24 mouse cellular contexts compared by ENCODE assay signal in the genomic region with DNA sequence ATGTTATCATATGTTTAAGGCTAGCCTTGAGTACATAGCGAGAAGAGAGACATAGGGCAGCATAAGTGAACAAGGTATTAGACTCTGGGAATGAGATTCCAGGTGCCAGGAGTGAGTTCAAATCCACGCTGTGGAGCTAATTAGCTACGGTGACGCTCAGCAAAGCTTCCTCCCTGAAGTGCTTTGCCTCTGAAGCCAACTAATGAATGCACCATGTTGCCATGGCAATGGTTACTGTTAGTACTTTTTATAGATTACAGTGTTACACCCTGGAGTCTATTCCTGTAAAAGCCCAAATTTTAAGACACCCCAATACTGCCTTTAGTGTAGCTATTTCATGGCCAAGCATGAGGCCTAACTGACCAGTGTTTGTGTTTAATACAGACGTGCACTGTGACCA. TPM values are rescaled to one million over a fixed set of nuclear protein-coding genes. Genes with fewer than 3 reads are reported as not detected.
DNase-seq lines count a peak whose midpoint lies in the region; ATAC-seq lines count a peak whose summit lies in the region.
"Had no signal": no experiment of that assay in that cellular context is flagged by ENCODE, and none has a peak within 500 bp of the region (broad histone marks: within the 10 kb centered on the region; RNA-seq: fewer than 3 reads in every experiment).

No protein-coding gene starts in this region.

- intact Hi-C loops in left cerebral cortex, postnatal 4 days (cut with DNase I), result no loop called here

- H3K9me3 ChIP-seq in neural tube, embryonic 15.5 days (replicated peaks), result no peaks in the 10 kb centered on the region
- H3K9me3 ChIP-seq: embryonic facial prominence, embryonic 12.5 days; heart, embryonic 13.5 days; kidney, embryonic 15.5 days; limb, embryonic 15.5 days had no signal

- peak; percentile 41; the same call in 1 of the 2 replicates for ATAC-seq in neural tube, embryonic 15.5 days (ENCODE audit: low FRiP score)

- WGBS in neural tube, embryonic 15.5 days, result 52% methylated on average over 5 of the region's 5 CpGs

- H3K9ac ChIP-seq in neural tube, embryonic 15.5 days (replicated peaks), result no peak overlapping the region
- H3K9ac ChIP-seq: embryonic facial prominence, embryonic 12.5 days; heart, embryonic 13.5 days; kidney, embryonic 15.5 days; limb, embryonic 15.5 days; liver, embryonic 14.5 days; lung, embryonic 14.5 days had no signal

- peak; percentile 29 to 44 for DNase-seq in frontal cortex, adult 2 months (ENCODE audit: extremely low spot score in 1 of 2, low spot score in 1 of 2)
- DNase-seq in frontal cortex, postnatal 14 days (ENCODE audit: low spot score in 2 of 2), result no peak
- peak; percentile 16 to 25 for DNase-seq in left cerebral cortex, adult 9 months (ENCODE audit: low spot score in 2 of 2)
- DNase-seq in left cerebral cortex, postnatal 4 days, result no peak
- no peak for DNase-seq in neural tube, embryonic 10.5 days (ENCODE audit: extremely low spot score, low spot score)
- DNase-seq in telencephalon, adult 2 months (ENCODE audit: low read depth, low spot score), result peak; percentile 62
- no peak for DNase-seq in thymus, adult 18-20 months
- DNase-seq: adrenal gland, adult 2 months; cerebellum, adult 2 months; cerebellum, postnatal 25 days; gastrocnemius, postnatal 25 days; heart, adult 2 months; kidney, adult 11 months; kidney, postnatal 36 days; lung, embryonic 14.5 days; right cerebral cortex, postnatal 14 days; spleen, adult 18-20 months; thymus, postnatal 25 days had no signal

- peaks cover 17% of the 10 kb centered on the region for H3K4me1 ChIP-seq in neural tube, embryonic 15.5 days
- H3K4me1 ChIP-seq: embryonic facial prominence, embryonic 12.5 days; heart, embryonic 13.5 days; kidney, embryonic 15.5 days; limb, embryonic 15.5 days had no signal

- no peak overlapping the region for H3K4me2 ChIP-seq in neural tube, embryonic 15.5 days
- H3K4me2 ChIP-seq: embryonic facial prominence, embryonic 12.5 days; heart, embryonic 13.5 days; kidney, embryonic 15.5 days; limb, embryonic 15.5 days; lung, embryonic 14.5 days had no signal

- H3K4me3 ChIP-seq in neural tube, embryonic 15.5 days (replicated peaks), result no peak overlapping the region
- H3K4me3 ChIP-seq: embryonic facial prominence, embryonic 12.5 days; heart, adult 2 months; heart, embryonic 13.5 days; kidney, embryonic 15.5 days; limb, embryonic 15.5 days had no signal

- H3K27me3 ChIP-seq in neural tube, embryonic 15.5 days (replicated peaks), result no peaks in the 10 kb centered on the region
- H3K27me3 ChIP-seq: embryonic facial prominence, embryonic 12.5 days; heart, embryonic 13.5 days; kidney, embryonic 15.5 days; limb, embryonic 15.5 days had no signal

- H3K36me3 ChIP-seq in neural tube, embryonic 15.5 days, result no peaks in the 10 kb centered on the region
- H3K36me3 ChIP-seq: embryonic facial prominence, embryonic 12.5 days; heart, embryonic 13.5 days; kidney, embryonic 15.5 days; limb, embryonic 15.5 days had no signal

- H3K27ac ChIP-seq in neural tube, embryonic 15.5 days (replicated peaks), result no peak overlapping the region
- H3K27ac ChIP-seq: embryonic facial prominence, embryonic 12.5 days; heart, adult 2 months; heart, embryonic 13.5 days; kidney, embryonic 15.5 days; limb, embryonic 15.5 days; liver, embryonic 14.5 days had no signal

RNA-seq across cellular contexts. Expression of a gene that starts 37.7 kb away (rescaled TPM):
- 17.5 and 18.8 TPM in 2 replicates for polyA plus RNA-seq in frontal cortex, adult 2 months (2012; rRNA removed)
- 10 to 100 TPM; 41.3 to 42.1 TPM for total RNA-seq in left cerebral cortex, postnatal 4 days (2021)
- polyA plus RNA-seq in neural tube, embryonic 15.5 days (2015; fragmentation: Nextera tagmentation; extraction: Ambion mirVana), result 20.5 and 22.3 TPM in 2 replicates

Comparison
In these comparisons a context has a peak if more than half of its experiments do, and no peak if none do; other contexts are left out.
1. DNase-seq: peak in frontal cortex, adult 2 months (2 of 2), left cerebral cortex, adult 9 months (2 of 2) and telencephalon, adult 2 months (single experiment); none in frontal cortex, postnatal 14 days (0 of 2), left cerebral cortex, postnatal 4 days (single experiment), neural tube, embryonic 10.5 days (single experiment) and thymus, adult 18-20 months (0 of 2).